ENCODE assay signal across 10 mouse cellular contexts in genomic region chr3:129332142-129332541, GRCm38 (mm10). TPM values are rescaled to one million over a fixed set of nuclear protein-coding genes. Genes with fewer than 3 reads are reported as not detected.
A peak's percentile ranks its signal among the peaks of the same experiment; 100 is the strongest.
DNase-seq lines count a peak whose midpoint lies in the region; ATAC-seq lines count a peak whose summit lies in the region.
"Had no signal": no experiment of that assay in that cellular context is flagged by ENCODE, and none has a peak within 500 bp of the region (broad histone marks: within the 10 kb centered on the region; RNA-seq: fewer than 3 reads in every experiment).

No protein-coding gene starts in this region.

- WGBS in kidney, embryonic 16.5 days: 18% methylated on average over 7 of the region's 7 CpGs
- WGBS in hindbrain, embryonic 16.5 days: 76% methylated on average over 7 of the region's 7 CpGs
- WGBS in liver, embryonic 16.5 days (ENCODE audit: insufficient replicate concordance): 41% methylated on average over 7 of the region's 7 CpGs

- H3K9me3 ChIP-seq in kidney, embryonic 16.5 days (ENCODE audit: low read length): no peaks in the 10 kb centered on the region
- H3K9me3 ChIP-seq in hindbrain, embryonic 16.5 days (ENCODE audit: control insufficient read depth, low read length): no peaks in the 10 kb centered on the region
- H3K9me3 ChIP-seq in liver, embryonic 16.5 days (replicated peaks; ENCODE audit: control insufficient read depth, low read length): no peaks in the 10 kb centered on the region
- H3K9me3 ChIP-seq: neural tube, embryonic 12.5 days had no signal

- intact Hi-C loops in gastrocnemius, postnatal 14 days (cut with DNase I; ENCODE audit: low total_unique reads): no loop called here

- DNase-seq in adrenal gland, adult 2 months: peak; percentile 20
- no peak for DNase-seq in adrenal gland, postnatal 36 days
- DNase-seq in kidney, adult 18-20 months: no peak
- DNase-seq in gastrocnemius, postnatal 14 days: no peak
- DNase-seq in thymus, postnatal 36 days: no peak

- H3K4me1 ChIP-seq in kidney, embryonic 16.5 days (ENCODE audit: insufficient read depth, low read length): peaks cover 27% of the 10 kb centered on the region
- H3K4me1 ChIP-seq in hindbrain, embryonic 16.5 days (ENCODE audit: control insufficient read depth, insufficient read depth, low read depth, low read length): no peaks in the 10 kb centered on the region
- no peaks in the 10 kb centered on the region for H3K4me1 ChIP-seq in liver, embryonic 16.5 days (ENCODE audit: control insufficient read depth, low read depth, low read length)
- H3K4me1 ChIP-seq: neural tube, embryonic 12.5 days had no signal

- H3K27ac ChIP-seq in kidney, embryonic 16.5 days (ENCODE audit: low read length): peak overlapping the region; percentile 82
- H3K27ac ChIP-seq in hindbrain, embryonic 16.5 days (ENCODE audit: low read depth, low read length): no peak overlapping the region
- H3K27ac ChIP-seq in liver, embryonic 16.5 days (ENCODE audit: low read length): no peak overlapping the region
- H3K27ac ChIP-seq: neural tube, embryonic 12.5 days had no signal

- peak overlapping the region; percentile 56 for H3K4me2 ChIP-seq in kidney, embryonic 16.5 days (replicated peaks; ENCODE audit: low read depth, low read length)
- peak overlapping the region; percentile 40 for H3K4me2 ChIP-seq in hindbrain, embryonic 16.5 days (ENCODE audit: low read length)
- H3K4me2 ChIP-seq in liver, embryonic 16.5 days (ENCODE audit: low read depth, low read length): peak overlapping the region; percentile 41
- H3K4me2 ChIP-seq: neural tube, embryonic 12.5 days had no signal

- H3K4me3 ChIP-seq in kidney, embryonic 16.5 days (ENCODE audit: low read length): peak overlapping the region; percentile 51
- no peak overlapping the region for H3K4me3 ChIP-seq in hindbrain, embryonic 16.5 days (ENCODE audit: low read length)
- peak overlapping the region; percentile 49 for H3K4me3 ChIP-seq in liver, embryonic 16.5 days (ENCODE audit: low read depth, low read length)
- H3K4me3 ChIP-seq: neural tube, embryonic 12.5 days had no signal

- no peaks in the 10 kb centered on the region for H3K27me3 ChIP-seq in kidney, embryonic 16.5 days (ENCODE audit: insufficient read depth, low read length)
- H3K27me3 ChIP-seq in hindbrain, embryonic 16.5 days (replicated peaks; ENCODE audit: control insufficient read depth, insufficient read depth, low read length): no peaks in the 10 kb centered on the region
- H3K27me3 ChIP-seq in liver, embryonic 16.5 days (ENCODE audit: control insufficient read depth, insufficient read depth, low read depth, low read length): no peaks in the 10 kb centered on the region
- H3K27me3 ChIP-seq: neural tube, embryonic 12.5 days had no signal

- H3K36me3 ChIP-seq in kidney, embryonic 16.5 days (ENCODE audit: insufficient read depth, low read length): no peaks in the 10 kb centered on the region
- H3K36me3 ChIP-seq in hindbrain, embryonic 16.5 days (ENCODE audit: control insufficient read depth, insufficient read depth, low read length): no peaks in the 10 kb centered on the region
- no peaks in the 10 kb centered on the region for H3K36me3 ChIP-seq in liver, embryonic 16.5 days (ENCODE audit: control insufficient read depth, insufficient read depth)
- H3K36me3 ChIP-seq: neural tube, embryonic 12.5 days had no signal

- peak; percentile 57; the same call in 1 of the 2 replicates for ATAC-seq in kidney, embryonic 16.5 days (ENCODE audit: low FRiP score, low TSS enrichment)
- no peak for ATAC-seq in hindbrain, embryonic 16.5 days
- peak; percentile 14; the same call in 1 of the 2 replicates for ATAC-seq in liver, embryonic 16.5 days (ENCODE audit: low read depth)

- H3K9ac ChIP-seq in kidney, embryonic 16.5 days (replicated peaks; ENCODE audit: low read length): peak overlapping the region; percentile 60
- no peak overlapping the region for H3K9ac ChIP-seq in hindbrain, embryonic 16.5 days (ENCODE audit: low read depth, low read length)
- no peak overlapping the region for H3K9ac ChIP-seq in liver, embryonic 16.5 days (ENCODE audit: low read depth, low read length)
- H3K9ac ChIP-seq: neural tube, embryonic 12.5 days had no signal

RNA-seq across cellular contexts. Expression of gene Enpep, which starts 0.4 kb away (rescaled TPM):
- 10 to 100 TPM; 10.6 to 18.2 TPM for total RNA-seq in adrenal gland, adult 2 months (2021)
- 1.5 and 1.6 TPM in 2 replicates for polyA plus RNA-seq in adrenal gland, adult 2 months (2012; rRNA removed)
- 10 to 100 TPM; 12.3 to 22.0 TPM for total RNA-seq in adrenal gland, postnatal 36 days (2021)
- 116 and 117 TPM in 2 replicates for polyA plus RNA-seq in kidney, embryonic 16.5 days (2015; fragmentation: Nextera tagmentation; extraction: Ambion mirVana)
- polyA plus RNA-seq in hindbrain, embryonic 16.5 days (2015; fragmentation: Nextera tagmentation; extraction: Ambion mirVana): 2.4 and 3.2 TPM in 2 replicates
- polyA plus RNA-seq in liver, embryonic 16.5 days (2015; fragmentation: Nextera tagmentation; extraction: Ambion mirVana): 5.4 and 6.8 TPM in 2 replicates
- 1 to 10 TPM; 3.5 to 3.6 TPM for total RNA-seq in gastrocnemius, postnatal 14 days (2021)
- total RNA-seq: megakaryocyte, adult 5-6 weeks had no signal

Comparison
In these comparisons a context has a peak if more than half of its experiments do, and no peak if none do; other contexts are left out.
1. RNA of gene Enpep, which starts 0.4 kb away (polyA plus RNA-seq): 116 to 117 TPM in kidney, embryonic 16.5 days; 5.4 to 6.8 TPM in liver, embryonic 16.5 days, 2.4 to 3.2 TPM in hindbrain, embryonic 16.5 days and 1.5 to 1.6 TPM in adrenal gland, adult 2 months; every median in the first group is over 10 times any median in the second.
2. Peak in every context shown above with its lines, with median percentiles within 50 percentile points of each other: H3K4me2 ChIP-seq.